29 mouse cellular contexts compared by ENCODE assay signal in genomic region chr11:104381887-104382286, GRCm38 (mm10).
A peak's percentile ranks its signal among the peaks of the same experiment; 100 is the strongest.
DNase-seq lines count a peak whose midpoint lies in the region; ATAC-seq and TF ChIP-seq lines count a peak whose summit lies in the region.
"Had no signal": no experiment of that assay in that cellular context is flagged by ENCODE, and none has a peak within 500 bp of the region (broad histone marks: within the 10 kb centered on the region; RNA-seq: fewer than 3 reads in every experiment).

No protein-coding gene starts in this region.

- no peaks in the 10 kb centered on the region for H3K27me3 ChIP-seq in MEL (ENCODE audit: control insufficient read depth in 1 of 2, insufficient read depth in 2 of 2, low read length in 2 of 2)
- H3K27me3 ChIP-seq: embryonic facial prominence, embryonic 12.5 days; forebrain, embryonic 15.5 days; heart, embryonic 15.5 days; hindbrain, embryonic 12.5 days; midbrain, embryonic 13.5 days; neural tube, embryonic 15.5 days had no signal

- H3K79me2 ChIP-seq in MEL (ENCODE audit: control insufficient read depth, insufficient read depth, low read length, poor library complexity), result peaks cover 15% of the 10 kb centered on the region

- no peaks in the 10 kb centered on the region for H3K9me3 ChIP-seq in MEL (replicated peaks; ENCODE audit: insufficient read depth, low read length)
- H3K9me3 ChIP-seq: embryonic facial prominence, embryonic 12.5 days; forebrain, embryonic 15.5 days; heart, embryonic 15.5 days; hindbrain, embryonic 12.5 days; midbrain, embryonic 13.5 days; neural tube, embryonic 15.5 days had no signal

- TF ChIP-seq CTCF in MEL (IDR thresholded peaks at IDR 0.05 in 2 of 3, conservative IDR thresholded peaks at IDR 0.05 in 1 of 3; ENCODE audit: control insufficient read depth in 1 of 3, insufficient read depth in 1 of 3, low read depth in 2 of 3, low read length in 3 of 3, poor library complexity in 1 of 3, severe bottlenecking in 1 of 3), result no peak

- no peak for TF ChIP-seq RAD21 in MEL (IDR thresholded peaks at IDR 0.05; ENCODE audit: low read depth, low read length)

- peaks cover 0 to 15% of the 10 kb centered on the region in 2 experiments; a peak in 2 of 4 replicates for H3K4me1 ChIP-seq in MEL (ENCODE audit: control insufficient read depth in 1 of 2, insufficient read depth in 2 of 2, low read length in 2 of 2)
- H3K4me1 ChIP-seq: embryonic facial prominence, embryonic 12.5 days; forebrain, embryonic 15.5 days; hindbrain, embryonic 12.5 days; neural tube, embryonic 15.5 days had no signal

- H3K36me3 ChIP-seq in MEL (ENCODE audit: control insufficient read depth in 1 of 2, insufficient read depth in 2 of 2, low read length in 2 of 2), result peaks cover 6 to 9% of the 10 kb centered on the region in 2 experiments
- H3K36me3 ChIP-seq: embryonic facial prominence, embryonic 12.5 days; forebrain, embryonic 15.5 days; midbrain, embryonic 13.5 days; neural tube, embryonic 15.5 days had no signal

- no peak overlapping the region for H3K27ac ChIP-seq in MEL (ENCODE audit: control insufficient read depth, low read depth, low read length)
- H3K27ac ChIP-seq: embryonic facial prominence, embryonic 12.5 days; forebrain, embryonic 15.5 days; gastrocnemius, adult 2 months; heart, embryonic 15.5 days; hindbrain, embryonic 12.5 days; liver, embryonic 14.5 days; midbrain, embryonic 13.5 days; neural tube, embryonic 15.5 days; stomach, postnatal 0 days had no signal

- intact Hi-C loops in left cerebral cortex, postnatal 36 days (cut with DNase I), result loop anchor here (5.0 kb wide), 1 partner anchor 45 kb away; no protein-coding TSS in a partner anchor

- TF ChIP-seq EP300 in MEL (IDR thresholded peaks at IDR 0.05; ENCODE audit: low read depth in 1 of 2, low read length in 2 of 2), result no peak

- no peak overlapping the region for H3K4me3 ChIP-seq in MEL (ENCODE audit: control insufficient read depth in 1 of 2, insufficient read depth in 1 of 2, low read depth in 2 of 2, low read length in 2 of 2)
- H3K4me3 ChIP-seq: embryonic facial prominence, embryonic 12.5 days; forebrain, embryonic 15.5 days; gastrocnemius, adult 2 months; heart, embryonic 15.5 days; hindbrain, embryonic 12.5 days; midbrain, embryonic 13.5 days; neural tube, embryonic 15.5 days had no signal

- ATAC-seq in monocyte, adult 5-6 weeks (replicated peaks; ENCODE audit: insufficient number of reproducible peaks, low FRiP score, low TSS enrichment, poor library complexity, severe bottlenecking), result peak; percentile 59; the same call in 1 of the 2 replicates
- ATAC-seq: forebrain, embryonic 15.5 days; midbrain, embryonic 13.5 days had no signal

- no peak overlapping the region for H3K9ac ChIP-seq in MEL (ENCODE audit: control insufficient read depth, low read depth, low read length, poor library complexity, severe bottlenecking)
- H3K9ac ChIP-seq: embryonic facial prominence, embryonic 12.5 days; forebrain, embryonic 15.5 days; heart, embryonic 15.5 days; hindbrain, embryonic 12.5 days; liver, embryonic 14.5 days; midbrain, embryonic 13.5 days; neural tube, embryonic 15.5 days had no signal

- TF ChIP-seq POLR2A in MEL (IDR thresholded peaks at IDR 0.05; ENCODE audit: control insufficient read depth in 1 of 2, insufficient read depth in 1 of 2, low read depth in 1 of 2, low read length in 2 of 2, poor library complexity in 1 of 2), result no peak

- DNase-seq in CD4-positive, CD25-positive, alpha-beta regulatory T cell, adult 2 months (ENCODE audit: low read depth, low spot score), result peak; percentile 45
- DNase-seq in MEL (ENCODE audit: low read depth, low spot score), result peak; percentile 39
- DNase-seq in induced T-regulatory cell, adult 2 months (ENCODE audit: low read depth), result peak; percentile 49
- no peak for DNase-seq in cerebellum, postnatal 25 days
- DNase-seq in spleen, adult 12 weeks (ENCODE audit: low spot score), result no peak
- no peak for DNase-seq in left cerebral cortex, postnatal 36 days (ENCODE audit: low spot score in 2 of 2)
- DNase-seq: adrenal gland, postnatal 10 days; cerebellum, adult 8-10 months; cerebellum, postnatal 36 days; embryo, embryonic 11 days; gastrocnemius, adult 2 months; kidney, adult 11 months; kidney, postnatal 14 days; layer of hippocampus, adult 9-11 months; liver; lung, adult 2 months; lung, postnatal 14 days; right cerebral cortex, postnatal 25 days; spleen, adult 18-20 months; thymus, adult 18-20 months had no signal

TF ChIP-seq in MEL, 35 proteins besides CTCF, POLR2A, EP300 and RAD21:
- TF ChIP-seq ELF1 (IDR thresholded peaks at IDR 0.05; ENCODE audit: low read depth, low read length) (peak; percentile 22; the same call in 1 of the 2 replicates), BHLHE40 (IDR thresholded peaks at IDR 0.05; ENCODE audit: borderline replicate concordance, low read depth, low read length) (no peak)
TF ChIP-seq in MEL: peak in this region for 1.

Comparison
In these comparisons a context has a peak if more than half of its experiments do, and no peak if none do; other contexts are left out.
1. DNase-seq: peak in CD4-positive, CD25-positive, alpha-beta regulatory T cell, adult 2 months (single experiment), MEL (single experiment) and induced T-regulatory cell, adult 2 months (single experiment); none in cerebellum, postnatal 25 days (0 of 2), spleen, adult 12 weeks (single experiment) and left cerebral cortex, postnatal 36 days (0 of 2).